Mouse (Mus musculus): ENCODE data around the gene Syt12. TPM values are rescaled to one million over a fixed set of nuclear protein-coding genes. Genes with fewer than 3 reads are reported as not detected.

The Syt12 gene
- polyA plus RNA-seq, 1 experiment from 2014 or later, result 0.69 TPM

DNA sequence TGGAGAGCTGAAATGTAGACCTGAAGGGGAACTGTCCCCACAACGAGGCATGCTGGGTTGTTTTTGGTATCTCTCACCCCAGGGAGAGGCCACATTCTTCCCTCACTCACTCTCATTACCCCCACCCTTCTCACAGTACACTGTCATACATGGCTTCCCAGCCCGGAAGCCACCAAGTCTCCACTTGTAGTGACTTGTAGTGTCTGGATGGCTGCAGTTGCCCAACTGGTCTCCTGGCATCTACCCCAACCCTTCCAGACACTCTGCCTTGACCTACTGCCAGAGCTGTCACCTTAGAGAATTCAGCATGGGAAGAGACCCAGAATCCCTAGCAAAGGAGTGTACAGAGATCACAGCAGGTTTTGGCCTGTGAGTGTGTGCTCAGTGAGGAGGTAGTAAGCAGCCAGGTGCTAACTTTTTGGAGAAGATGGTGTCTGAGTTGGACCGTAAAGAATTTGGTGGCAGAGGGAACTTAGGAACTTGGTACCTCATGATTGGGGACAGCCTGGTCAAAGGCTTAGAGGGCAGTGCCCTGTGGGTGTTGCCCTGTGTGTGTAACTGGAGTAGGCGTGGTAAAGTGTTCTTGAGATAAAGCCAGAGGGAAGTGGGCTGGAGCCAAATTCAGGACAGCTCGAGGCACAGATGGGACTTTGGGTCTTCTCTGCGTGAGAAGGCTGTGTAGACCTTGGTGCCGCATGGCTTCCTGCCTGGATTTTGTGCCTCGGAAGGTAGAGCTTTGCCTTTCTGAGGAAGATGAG is 56.9 kb downstream of the Syt12 start:
- WGBS, result 80% methylated on average over 8 of the region's 8 CpGs
- no peaks in the 10 kb centered on the region for H3K4me1 ChIP-seq
- no peak for ATAC-seq (ENCODE audit: low FRiP score, low read depth)
- no peak overlapping the region for H3K27ac ChIP-seq
- H3K4me3 ChIP-seq, result no peak overlapping the region
- H3K27me3 ChIP-seq, result no peaks in the 10 kb centered on the region
- H3K4me2 ChIP-seq (replicated peaks), result no peak overlapping the region
- H3K9me3 ChIP-seq, result peaks cover 3% of the 10 kb centered on the region; the same call in 1 of the 2 replicates
- no peak overlapping the region for H3K9ac ChIP-seq
- peaks cover 47% of the 10 kb centered on the region for H3K36me3 ChIP-seq

DNA sequence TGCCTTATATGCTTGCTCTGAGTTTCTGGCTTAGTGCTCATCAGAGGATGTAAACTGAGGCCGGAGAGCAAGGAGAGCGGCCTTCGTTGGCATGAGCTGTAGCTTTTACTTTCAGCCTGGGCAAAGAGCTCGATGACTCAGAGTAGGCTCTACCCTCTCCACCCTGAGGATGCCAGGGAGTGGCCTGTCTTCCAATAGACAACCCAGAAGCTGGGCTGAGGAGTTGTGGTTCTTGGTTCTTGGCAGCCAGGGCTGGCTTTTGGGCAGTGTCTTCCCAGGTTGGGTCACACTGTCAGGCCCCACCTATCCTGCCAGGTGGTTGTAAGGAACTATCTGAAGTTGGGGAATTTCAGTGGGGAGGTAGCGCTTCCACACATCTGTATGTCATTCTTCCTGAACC is 57.5 kb downstream of the Syt12 start:
- Histone ChIP-seq H3K27ac (no peak overlapping the region), H3K4me3 (no peak overlapping the region)
- ATAC-seq (ENCODE audit: low FRiP score, low read depth), result no peak

DNA sequence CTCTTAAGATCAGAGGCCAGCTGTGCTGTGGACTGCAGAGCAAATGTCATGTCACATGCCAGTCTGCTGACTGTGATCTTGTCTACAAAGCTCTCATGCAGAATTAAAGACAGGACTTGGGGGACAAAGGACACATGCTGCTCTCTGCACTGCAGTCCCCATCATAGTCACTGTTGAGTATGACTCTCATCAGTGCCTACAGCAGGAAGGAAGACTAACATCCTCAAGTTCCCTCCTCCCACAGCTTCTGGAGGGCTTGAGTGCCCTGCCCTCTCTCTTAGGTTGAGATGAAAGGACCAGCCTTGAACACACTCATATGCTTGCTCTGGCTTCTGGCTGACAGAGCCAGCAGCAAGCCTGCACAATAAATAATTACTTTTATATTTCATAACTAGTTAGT is 59.5 kb downstream of the Syt12 start:
- no peak for ATAC-seq (ENCODE audit: low FRiP score, low read depth)
- no peak overlapping the region for H3K27ac ChIP-seq

More for the DNA sequence above, 57.5 kb downstream of the Syt12 start:
- H3K9ac ChIP-seq, result no peak overlapping the region
- WGBS, result 92% methylated on average over 5 of the region's 5 CpGs
- H3K9me3 ChIP-seq, result peaks cover 3% of the 10 kb centered on the region; the same call in 1 of the 2 replicates
- H3K4me1 ChIP-seq, result no peaks in the 10 kb centered on the region
- peaks cover 41% of the 10 kb centered on the region for H3K36me3 ChIP-seq
- H3K27me3 ChIP-seq, result no peaks in the 10 kb centered on the region
- H3K4me2 ChIP-seq (replicated peaks), result no peak overlapping the region

DNA sequence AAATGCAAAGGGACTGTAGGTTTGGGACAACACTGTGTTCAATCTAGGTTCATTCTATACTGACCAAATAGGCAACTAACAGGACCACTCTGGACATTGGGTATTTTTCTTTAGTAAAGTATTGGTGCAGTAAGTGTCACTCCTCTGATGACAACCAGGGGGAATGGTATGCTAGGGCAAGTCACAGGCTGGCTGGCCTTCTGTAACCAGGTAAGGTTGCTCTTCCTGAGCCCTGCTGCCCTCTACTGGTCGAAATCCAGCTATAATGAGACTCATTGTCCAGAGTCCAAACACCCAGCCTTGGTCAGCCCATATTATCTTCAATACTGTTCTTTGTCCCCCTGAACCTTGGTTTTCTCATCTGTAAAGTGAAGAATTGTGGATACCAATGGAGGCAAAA is 60.1 kb downstream of the Syt12 start:
- no peak overlapping the region for H3K27ac ChIP-seq
- H3K4me1 ChIP-seq, result no peaks in the 10 kb centered on the region
- H3K27me3 ChIP-seq, result no peaks in the 10 kb centered on the region
- H3K36me3 ChIP-seq, result peaks cover 22% of the 10 kb centered on the region
- H3K4me2 ChIP-seq (replicated peaks), result no peak overlapping the region
- peaks cover 3% of the 10 kb centered on the region; the same call in 1 of the 2 replicates for H3K9me3 ChIP-seq
- no peak overlapping the region for H3K4me3 ChIP-seq
- H3K9ac ChIP-seq, result no peak overlapping the region
- 0 out of 2 replicates have a peak, but pooled peaks have one; percentile 54 for ATAC-seq (ENCODE audit: low FRiP score, low read depth)
- 0% methylated on average over 1 of the region's 1 CpGs for WGBS

More for the DNA sequence above, 59.5 kb downstream of the Syt12 start:
- Histone ChIP-seq H3K4me2 (replicated peaks) (no peak overlapping the region), H3K27me3 (no peaks in the 10 kb centered on the region), H3K4me1 (no peaks in the 10 kb centered on the region), H3K9ac (no peak overlapping the region), H3K4me3 (no peak overlapping the region), H3K36me3 (peaks cover 27% of the 10 kb centered on the region), H3K9me3 (peaks cover 3% of the 10 kb centered on the region; the same call in 1 of the 2 replicates)

DNA sequence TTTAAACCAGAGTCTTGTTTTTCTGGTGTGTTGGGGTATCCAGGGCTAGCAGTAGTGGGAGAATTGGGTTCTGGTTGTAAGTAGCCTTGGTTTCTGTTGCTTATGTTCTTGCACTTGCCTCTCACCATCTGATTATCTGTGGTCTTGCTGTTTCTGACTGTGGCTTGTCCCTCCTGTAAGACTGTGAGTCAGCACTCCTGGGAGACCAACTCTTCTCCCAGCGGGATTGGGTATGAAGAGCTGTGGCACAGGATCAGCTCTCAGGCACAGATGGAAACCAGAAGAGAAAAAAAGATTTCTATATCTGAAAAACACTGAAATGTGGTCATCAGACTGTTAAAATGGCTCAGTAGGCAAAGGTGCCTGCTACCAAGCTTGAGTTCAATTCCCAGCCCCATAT is 62.6 kb downstream of the Syt12 start:
- Histone ChIP-seq H3K9ac (no peak overlapping the region), H3K9me3 (no peaks in the 10 kb centered on the region), H3K27ac (no peak overlapping the region), H3K27me3 (no peaks in the 10 kb centered on the region), H3K36me3 (peaks cover 4% of the 10 kb centered on the region; the same call in 1 of the 2 replicates), H3K4me1 (no peaks in the 10 kb centered on the region), H3K4me2 (replicated peaks) (no peak overlapping the region), H3K4me3 (no peak overlapping the region)
- 68% methylated on average over 1 of the region's 1 CpGs for WGBS
- no peak for ATAC-seq (ENCODE audit: low FRiP score, low read depth)

DNA sequence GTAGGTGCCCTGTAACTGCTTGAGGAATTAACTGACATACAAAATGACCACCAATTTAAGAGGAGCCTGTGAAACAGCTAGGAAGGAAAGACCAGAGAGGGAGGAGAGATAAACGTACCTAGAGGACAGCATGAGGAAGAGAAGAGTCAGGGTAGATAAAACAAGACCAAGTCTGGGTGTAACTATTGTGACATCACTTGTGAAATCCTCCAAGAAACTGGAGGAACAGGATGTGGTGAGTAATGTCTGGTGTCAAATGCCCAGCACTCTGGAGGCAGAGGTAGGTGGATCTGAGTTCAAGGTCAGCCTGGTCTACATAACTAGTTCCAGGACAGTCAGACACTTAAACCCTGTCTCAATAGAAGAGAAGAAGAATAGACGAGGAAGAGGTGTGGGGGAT is 68.2 kb downstream of the Syt12 start:
- Histone ChIP-seq H3K27ac (no peak overlapping the region), H3K9ac (no peak overlapping the region), H3K27me3 (no peaks in the 10 kb centered on the region), H3K36me3 (peaks cover 4% of the 10 kb centered on the region; the same call in 1 of the 2 replicates), H3K9me3 (no peaks in the 10 kb centered on the region), H3K4me1 (no peaks in the 10 kb centered on the region), H3K4me2 (replicated peaks) (no peak overlapping the region), H3K4me3 (no peak overlapping the region)
- no peak for ATAC-seq (ENCODE audit: low FRiP score, low read depth)
- WGBS, result 57% methylated on average over 2 of the region's 2 CpGs

DNA sequence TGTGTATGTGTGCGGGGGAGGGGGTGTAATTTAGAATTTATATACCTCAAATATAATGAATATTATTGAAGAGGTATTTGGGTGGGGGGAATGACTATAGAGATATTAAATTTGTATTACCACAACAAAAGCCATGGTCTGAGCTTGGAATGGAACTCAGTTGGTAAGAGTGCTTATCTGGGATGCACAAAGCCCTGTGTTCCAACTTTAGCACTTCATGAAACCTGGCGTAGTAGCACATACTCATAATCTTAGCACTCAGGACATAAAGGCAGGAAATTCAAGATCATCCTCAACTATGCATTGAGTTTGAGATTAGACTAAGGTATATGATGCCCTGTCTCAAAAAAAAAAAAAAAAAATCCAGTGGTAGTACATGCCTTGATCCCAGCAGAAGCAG is 72.4 kb downstream of the Syt12 start:
- Histone ChIP-seq H3K27me3 (no peaks in the 10 kb centered on the region), H3K4me3 (no peak overlapping the region), H3K36me3 (no peaks in the 10 kb centered on the region; the same call in none of the 2 replicates), H3K9me3 (no peaks in the 10 kb centered on the region), H3K9ac (no peak overlapping the region), H3K4me2 (replicated peaks) (no peak overlapping the region), H3K27ac (no peak overlapping the region), H3K4me1 (no peaks in the 10 kb centered on the region)
- ATAC-seq (ENCODE audit: low FRiP score, low read depth), result no peak
- 88% methylated on average over 2 of the region's 2 CpGs for WGBS

DNA sequence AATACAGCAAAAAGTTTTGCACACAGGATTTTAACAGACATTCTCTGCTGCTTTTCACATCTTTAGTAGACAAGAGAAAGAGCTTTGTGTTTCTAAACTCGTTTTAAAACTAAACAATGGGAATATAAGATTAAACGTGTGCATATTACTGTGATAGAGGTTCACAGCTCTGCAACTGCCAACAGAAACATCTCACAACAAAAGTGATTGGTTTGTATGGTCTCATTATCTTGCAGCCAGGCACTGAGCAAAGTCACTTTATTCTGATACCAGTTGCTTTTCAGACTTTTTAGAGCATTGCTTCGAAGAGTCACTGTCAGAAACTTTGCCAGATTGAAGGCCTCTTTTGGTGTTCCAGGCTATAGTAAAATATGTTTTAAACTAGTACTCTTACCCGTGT is 78.3 kb downstream of the Syt12 start:
- Histone ChIP-seq H3K9me3 (no peaks in the 10 kb centered on the region), H3K4me3 (peak overlapping the region; percentile 99; the same call in 1 of the 2 replicates), H3K27ac (peak overlapping the region; percentile 90; the same call in 1 of the 2 replicates), H3K4me1 (peaks cover 13% of the 10 kb centered on the region), H3K27me3 (no peaks in the 10 kb centered on the region), H3K36me3 (no peaks in the 10 kb centered on the region; the same call in none of the 2 replicates), H3K4me2 (replicated peaks) (peak overlapping the region; percentile 82), H3K9ac (no peak overlapping the region)
- no peak for ATAC-seq (ENCODE audit: low FRiP score, low read depth)
- 75% methylated on average over 4 of the region's 4 CpGs for WGBS

DNA sequence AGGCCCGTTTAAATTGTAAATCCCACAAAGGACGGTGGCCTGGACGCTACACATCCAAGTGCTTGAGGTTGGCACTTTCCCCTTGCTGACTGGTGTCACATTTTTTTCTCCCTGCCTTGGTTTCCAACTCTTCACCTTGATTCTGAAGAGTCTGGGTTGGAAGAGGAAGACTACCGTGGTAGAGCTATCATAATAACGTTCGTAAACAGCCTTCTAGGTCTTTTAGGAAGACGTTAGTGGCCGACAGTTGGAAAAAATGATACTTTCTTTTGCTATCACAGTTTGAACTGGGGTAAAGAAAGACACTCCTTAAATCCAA is 78.7 kb downstream of the Syt12 start:
- peak overlapping the region; percentile 86 for H3K9ac ChIP-seq
- peak overlapping the region; percentile 99 for H3K4me3 ChIP-seq
- H3K9me3 ChIP-seq, result no peaks in the 10 kb centered on the region
- H3K27ac ChIP-seq, result peak overlapping the region; percentile 90
- peak overlapping the region; percentile 82 for H3K4me2 ChIP-seq (replicated peaks)
- peaks cover 15% of the 10 kb centered on the region for H3K4me1 ChIP-seq
- no peaks in the 10 kb centered on the region; the same call in none of the 2 replicates for H3K36me3 ChIP-seq
- ATAC-seq (ENCODE audit: low FRiP score, low read depth), result no peak
- whole genome bisulfite sequencing, result 26% methylated on average over 8 of the region's 8 CpGs
- no peaks in the 10 kb centered on the region for H3K27me3 ChIP-seq

DNA sequence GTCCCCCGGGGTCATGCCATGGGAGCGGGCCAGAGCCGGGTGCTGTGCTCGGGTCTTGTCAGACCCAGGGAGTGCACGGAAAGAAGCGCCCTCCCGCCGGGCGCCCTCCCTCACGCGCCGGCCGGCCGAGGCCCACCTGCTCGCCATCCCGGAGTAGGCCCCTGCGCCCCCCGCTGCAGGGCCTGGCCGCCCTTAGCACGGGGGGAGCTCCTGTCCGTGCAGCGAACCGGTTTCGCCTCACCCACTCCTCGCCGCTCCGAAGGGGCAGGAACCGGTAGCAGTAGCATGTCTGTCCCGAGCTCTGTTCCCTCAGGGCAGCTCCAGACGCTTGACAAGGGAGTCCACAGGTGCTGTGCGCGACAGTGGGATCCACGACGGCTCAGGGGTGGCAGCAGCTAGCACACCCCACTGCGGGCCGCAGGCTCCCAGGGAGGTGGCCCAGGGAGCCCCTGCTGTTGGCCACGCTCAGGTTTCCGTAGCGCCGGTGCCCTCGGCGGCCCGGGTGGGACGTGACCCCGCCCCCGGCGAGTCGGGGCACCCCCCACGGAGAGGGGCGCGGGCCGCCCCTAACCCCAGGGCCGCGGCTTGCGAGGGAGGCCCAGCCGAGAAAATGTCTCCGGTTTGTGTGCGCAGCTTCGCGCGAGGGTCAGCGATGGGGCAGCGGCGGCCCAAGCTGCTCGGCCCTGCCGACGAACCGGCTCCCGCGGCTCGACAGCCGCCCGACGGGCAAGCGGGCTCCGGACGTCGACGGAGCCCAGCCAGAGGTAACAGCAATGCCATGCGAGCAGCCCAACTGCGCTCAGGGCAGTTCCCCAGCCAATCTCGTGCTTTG is 79.2 kb downstream of the Syt12 start, which contains the start of gene Kdm2a:
Kdm2a (minus strand) TSS at position 488 of the 832 bp plus-strand sequence.
- peak within 1 kb of the TSS; percentile 90 for H3K27ac ChIP-seq
- no peaks in the 10 kb centered on the region for H3K9me3 ChIP-seq
- H3K36me3 ChIP-seq, result no peaks in the 10 kb centered on the region; the same call in 1 of the 2 replicates
- peaks cover 20% of the 10 kb centered on the region for H3K4me1 ChIP-seq
- 1% methylated on average over 79 of the region's 82 CpGs for WGBS
- H3K9ac ChIP-seq, result peak within 1 kb of the TSS; percentile 86
- peak within 1 kb of the TSS; percentile 82 for H3K4me2 ChIP-seq (replicated peaks)
- H3K27me3 ChIP-seq, result no peaks in the 10 kb centered on the region
- H3K4me3 ChIP-seq, result peak within 1 kb of the TSS; percentile 99
- ATAC-seq (ENCODE audit: low FRiP score, low read depth), result peak; percentile 10

DNA sequence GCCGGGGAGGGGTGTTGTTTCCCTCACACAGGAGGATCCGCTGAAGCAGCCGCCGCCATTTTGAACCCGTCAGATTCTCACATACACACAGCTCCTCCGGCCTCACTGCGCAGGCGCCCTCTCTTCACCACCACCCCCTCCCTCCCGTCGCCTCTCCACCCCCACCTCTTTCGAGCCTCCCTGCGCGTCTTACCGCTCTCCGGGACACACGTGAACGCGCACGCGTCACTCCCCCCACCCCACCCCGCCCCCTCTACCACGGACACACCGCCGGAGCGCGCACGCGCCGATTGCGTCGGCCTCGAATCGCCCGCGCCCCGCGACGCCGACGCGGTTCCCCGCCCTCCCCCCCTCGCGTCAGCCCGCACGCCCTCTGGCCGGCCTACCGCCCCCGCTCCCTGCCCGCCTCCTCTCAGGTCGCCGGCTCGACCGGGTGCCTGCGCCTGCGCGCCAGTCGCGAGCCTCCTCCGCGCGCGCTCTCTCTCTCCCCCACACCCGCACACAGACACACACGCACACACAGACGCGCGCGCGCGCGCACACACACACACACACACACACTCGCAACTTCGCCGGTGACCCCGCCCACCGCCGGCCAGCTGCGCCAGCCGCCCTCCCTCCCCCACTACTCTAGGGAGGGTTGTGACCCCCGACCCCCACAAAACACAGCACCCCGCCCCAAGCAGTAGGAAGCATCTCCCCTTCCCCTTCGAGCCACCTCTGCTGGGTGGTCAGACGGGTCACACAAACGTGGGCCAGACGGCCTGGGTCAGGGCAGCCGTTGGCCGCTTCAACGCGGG is 80.0 kb downstream of the Syt12 start:
- Histone ChIP-seq H3K27ac (peak overlapping the region; percentile 94), H3K4me1 (peaks cover 26% of the 10 kb centered on the region), H3K9me3 (no peaks in the 10 kb centered on the region), H3K36me3 (no peaks in the 10 kb centered on the region), H3K27me3 (no peaks in the 10 kb centered on the region), H3K4me3 (peak overlapping the region; percentile 99), H3K9ac (peak overlapping the region; percentile 99), H3K4me2 (replicated peaks) (peak overlapping the region; percentile 89)
- WGBS, result under 1% methylated on average over 87 of the region's 90 CpGs
- peak; percentile 94 for ATAC-seq (ENCODE audit: low FRiP score, low read depth)

Measured in limb, embryonic 13.5 days (tissue).